Mouse (Mus musculus) hindbrain, embryonic 15.5 days (tissue): ENCODE data around the gene Eva1b. TPM values are rescaled to one million over a fixed set of nuclear protein-coding genes. Genes with fewer than 3 reads are reported as not detected.

ENCODE experiments used
- ATAC-seq: fragments of 200-750 bp; cut with Nextera tagmentation; 2 replicates; pipeline ENCODE4 v1.8.0; 2017; ENCODE audit warnings: low read depth, moderate number of reproducible peaks, moderate TSS enrichment; ENCODE audit not compliant: low FRiP score
- H3K27ac ChIP-seq: fragments of 300-500 bp; sonication (generic); replicated peaks from 2 replicates; pipeline ENCODE4 v1.5.1; 2015; ENCODE audit warnings: mild to moderate bottlenecking, inconsistent platforms
- H3K27me3 ChIP-seq: fragments of 300-500 bp; sonication (generic); 2 replicates; pipeline ENCODE4 v1.6.1; 2015; ENCODE audit warnings: control low read depth, inconsistent platforms
- H3K36me3 ChIP-seq: fragments of 300-500 bp; sonication (generic); 2 replicates; pipeline ENCODE4 v1.6.1; 2015; ENCODE audit warnings: control low read depth, inconsistent platforms
- H3K4me1 ChIP-seq: fragments of 300-500 bp; sonication (generic); replicated peaks from 2 replicates; pipeline ENCODE4 v1.6.1; 2015; ENCODE audit warnings: control low read depth, inconsistent platforms
- H3K4me2 ChIP-seq: fragments of 300-500 bp; sonication (generic); 2 replicates; pipeline ENCODE4 v1.6.1; 2015; ENCODE audit warnings: moderate library complexity, mild to moderate bottlenecking, inconsistent platforms
- H3K4me3 ChIP-seq: fragments of 300-500 bp; sonication (generic); 2 replicates; pipeline ENCODE4 v1.5.1; 2015; ENCODE audit warnings: mild to moderate bottlenecking, inconsistent platforms
- H3K9ac ChIP-seq: fragments of 300-500 bp; sonication (generic); 2 replicates; pipeline ENCODE4 v1.6.1; 2015; ENCODE audit warnings: inconsistent platforms
- H3K9me3 ChIP-seq: fragments of 300-500 bp; sonication (generic); 2 replicates; pipeline ENCODE4 v1.6.1; 2016; ENCODE audit warnings: control low read depth, inconsistent platforms
- WGBS: fragments of 180-500 bp; shearing (Covaris S2); methylation state at CpG from one replicate; pipeline ENCODE4 v1.1.7; 2015; 5-methylcytosine and 5-hydroxymethylcytosine counted together
- polyA plus RNA-seq: library from polyadenylated mRNA; unstranded; fragments of >200 nt; fragmentation: Nextera tagmentation; extraction: Ambion mirVana; gene quantifications from 2 replicates; pipeline ENCODE4 v1.2.1, GENCODE M21; 2015

The Eva1b gene
- polyA plus RNA-seq, 1 experiment from 2014 or later: 14.5 TPM

GRCm38 (mm10) chr4:126123309-126124040 lies 24.1 kb upstream of the Eva1b start:
- no peak overlapping the region for H3K4me3 ChIP-seq
- 0 out of 2 replicates have a peak, but pooled peaks have one; percentile 42 for ATAC-seq
- no peak overlapping the region for H3K4me2 ChIP-seq
- no peak overlapping the region for H3K9ac ChIP-seq
- no peaks in the 10 kb centered on the region; the same call in 1 of the 2 replicates for H3K9me3 ChIP-seq
- H3K27me3 ChIP-seq: no peaks in the 10 kb centered on the region
- peaks cover 42% of the 10 kb centered on the region for H3K36me3 ChIP-seq
- H3K27ac ChIP-seq: no peak overlapping the region
- H3K4me1 ChIP-seq: peaks cover 12% of the 10 kb centered on the region; the same call in 1 of the 2 replicates
- 84% methylated on average over 10 of the region's 10 CpGs for WGBS

- H3K4me1 ChIP-seq: peaks cover 23% of the 10 kb centered on the region
- H3K4me2 ChIP-seq: no peak overlapping the region
- 84% methylated on average over 11 of the region's 11 CpGs for WGBS
- H3K27me3 ChIP-seq: no peaks in the 10 kb centered on the region
- peak overlapping the region; percentile 58 for H3K27ac ChIP-seq
- H3K4me3 ChIP-seq: no peak overlapping the region
- no peak overlapping the region for H3K9ac ChIP-seq
- no peak for ATAC-seq
- H3K36me3 ChIP-seq: peaks cover 47% of the 10 kb centered on the region
- no peaks in the 10 kb centered on the region for H3K9me3 ChIP-seq
Observed at GRCm38 (mm10) chr4:126130502-126130901, 17.0 kb upstream of the Eva1b start.

DNA sequence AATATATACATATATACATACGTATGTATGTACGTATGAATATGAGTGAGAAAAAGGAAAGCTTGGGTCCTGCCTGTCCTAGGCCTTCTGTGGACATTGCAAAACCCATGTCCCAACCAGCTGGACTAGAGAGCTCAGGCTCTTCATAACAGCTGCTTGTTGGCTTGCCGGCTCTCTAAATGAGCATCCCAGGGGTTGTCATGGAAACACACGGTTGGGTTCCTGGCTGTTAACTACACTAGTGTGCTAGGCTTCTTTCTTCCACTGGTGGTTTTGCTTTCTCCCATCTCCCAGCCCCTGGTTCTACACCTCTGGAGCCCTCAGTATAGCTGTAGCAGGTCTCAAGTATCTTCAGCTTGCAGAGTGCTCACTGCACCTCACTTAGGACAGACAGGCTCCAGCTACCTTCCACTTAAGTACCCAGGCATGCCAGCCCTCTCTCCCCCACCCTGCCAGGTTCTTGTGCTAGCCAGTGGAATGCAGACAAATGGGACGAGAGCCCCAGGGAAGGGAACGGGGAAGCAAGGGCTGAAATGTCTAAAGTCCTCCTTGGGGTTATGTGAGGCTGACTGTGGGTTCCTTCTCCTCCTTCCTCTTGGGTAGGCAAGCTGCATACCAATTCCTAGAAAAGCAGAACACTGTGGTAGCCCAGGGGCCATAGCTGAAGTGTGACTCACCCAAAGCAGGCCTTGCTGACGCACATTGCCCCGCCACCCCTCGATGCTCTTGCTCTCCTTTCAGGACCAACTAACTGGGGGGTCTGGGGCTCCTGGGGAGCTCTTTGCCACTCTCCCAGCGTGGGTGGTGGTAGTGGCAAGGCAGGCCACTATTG lies 16.0 kb upstream of the Eva1b start:
- Histone ChIP-seq H3K27me3 (no peaks in the 10 kb centered on the region), H3K9me3 (no peaks in the 10 kb centered on the region), H3K4me2 (no peak overlapping the region), H3K9ac (no peak overlapping the region), H3K4me3 (no peak overlapping the region), H3K36me3 (peaks cover 48% of the 10 kb centered on the region), H3K4me1 (peaks cover 23% of the 10 kb centered on the region), H3K27ac (peak overlapping the region; percentile 74)
- WGBS: 54% methylated on average over 10 of the region's 10 CpGs
- ATAC-seq: peak; percentile 76

DNA sequence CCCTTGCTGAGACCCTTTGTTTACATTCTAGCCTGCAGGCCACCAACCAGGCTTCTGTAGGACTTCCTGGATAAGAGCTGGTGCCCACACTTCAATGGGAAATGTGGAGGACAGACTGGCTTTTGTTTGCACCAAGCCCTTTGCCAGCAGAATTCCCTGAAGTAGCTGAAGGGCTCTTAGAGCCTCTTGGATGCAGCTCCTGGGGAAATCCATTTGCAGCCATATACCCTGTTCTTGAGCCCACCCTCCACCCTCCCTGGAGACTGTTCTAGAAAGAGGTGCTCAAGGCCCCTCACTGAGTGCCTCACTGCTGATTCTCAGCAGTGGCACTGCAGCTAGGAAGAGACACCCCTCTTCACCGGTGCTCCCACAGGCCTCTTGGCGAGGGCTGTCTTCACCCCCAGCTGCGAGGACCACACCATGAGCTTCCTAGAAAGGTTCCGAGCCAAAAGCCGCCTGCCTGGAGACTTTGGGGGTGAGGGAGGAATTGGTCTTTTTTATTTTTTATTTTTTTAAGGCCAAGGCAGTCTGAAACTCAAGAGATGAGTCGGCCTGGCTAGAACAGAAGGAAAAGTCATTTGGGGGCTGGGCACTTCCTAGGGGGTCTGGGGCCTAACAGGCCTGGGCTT lies 14.8 kb upstream of the Eva1b start:
- 77% methylated on average over 6 of the region's 6 CpGs for WGBS
- H3K4me2 ChIP-seq: no peak overlapping the region
- no peak overlapping the region for H3K4me3 ChIP-seq
- peaks cover 23% of the 10 kb centered on the region for H3K4me1 ChIP-seq
- 0 out of 2 replicates have a peak overlapping the region, but pooled peaks have one; percentile 23 for H3K27ac ChIP-seq
- no peak for ATAC-seq
- peaks cover 49% of the 10 kb centered on the region for H3K36me3 ChIP-seq
- H3K9ac ChIP-seq: no peak overlapping the region
- H3K9me3 ChIP-seq: no peaks in the 10 kb centered on the region
- H3K27me3 ChIP-seq: no peaks in the 10 kb centered on the region

DNA sequence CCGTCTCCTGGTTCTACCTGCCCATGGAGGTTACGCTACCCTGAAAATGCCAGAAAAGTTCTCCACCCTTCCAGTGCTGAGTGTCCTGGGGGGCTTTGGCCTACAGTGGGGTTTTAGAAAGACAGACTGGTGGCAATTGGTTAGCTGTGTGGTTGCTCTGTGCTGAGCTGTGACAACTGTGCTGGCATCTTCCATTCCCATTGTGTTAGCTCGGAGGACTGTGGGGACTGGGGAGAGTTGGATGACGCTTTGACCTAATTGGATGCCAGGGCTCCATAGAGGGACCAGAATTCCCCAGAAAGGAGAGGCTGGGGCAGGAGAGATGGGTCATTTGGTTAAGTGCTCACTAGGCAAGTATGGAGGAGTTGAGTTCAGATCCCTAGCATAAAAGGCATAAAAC lies 13.3 kb upstream of the Eva1b start:
- Histone ChIP-seq H3K4me3 (no peak overlapping the region), H3K36me3 (peaks cover 48% of the 10 kb centered on the region), H3K27ac (no peak overlapping the region), H3K9me3 (no peaks in the 10 kb centered on the region), H3K4me1 (peaks cover 23% of the 10 kb centered on the region), H3K9ac (no peak overlapping the region), H3K4me2 (no peak overlapping the region), H3K27me3 (no peaks in the 10 kb centered on the region)
- ATAC-seq: no peak
- WGBS: 91% methylated on average over 4 of the region's 4 CpGs

GRCm38 (mm10) chr4:126134639-126135038 lies 12.9 kb upstream of the Eva1b start:
- Histone ChIP-seq H3K4me3 (no peak overlapping the region), H3K27me3 (no peaks in the 10 kb centered on the region), H3K36me3 (peaks cover 48% of the 10 kb centered on the region), H3K9me3 (no peaks in the 10 kb centered on the region), H3K4me2 (no peak overlapping the region), H3K9ac (no peak overlapping the region), H3K27ac (no peak overlapping the region), H3K4me1 (peaks cover 23% of the 10 kb centered on the region)
- ATAC-seq: no peak
- 74% methylated on average over 4 of the region's 4 CpGs for WGBS

DNA sequence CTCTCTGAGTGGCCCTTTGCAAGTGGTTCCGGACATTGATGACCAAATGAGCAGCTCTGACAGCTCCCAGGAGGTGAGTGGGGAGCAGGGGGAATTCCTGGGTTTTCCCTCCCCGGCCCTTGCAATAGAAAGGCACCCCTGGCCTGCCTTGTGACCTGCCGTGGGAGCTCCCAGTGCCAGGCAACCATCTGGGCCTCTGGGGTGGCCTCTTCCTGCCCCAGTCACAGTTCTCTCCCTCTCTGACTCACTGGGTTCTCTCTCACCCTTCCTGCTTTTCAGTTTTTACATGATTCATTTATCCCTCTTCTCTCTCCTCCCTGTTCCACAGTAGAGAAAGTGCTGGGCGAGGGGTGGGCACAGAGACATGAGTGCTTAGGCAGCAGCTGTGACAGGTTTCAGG lies 9.8 kb upstream of the Eva1b start:
- H3K4me2 ChIP-seq: no peak overlapping the region
- no peaks in the 10 kb centered on the region for H3K27me3 ChIP-seq
- H3K36me3 ChIP-seq: peaks cover 52% of the 10 kb centered on the region
- no peak overlapping the region for H3K27ac ChIP-seq
- no peak for ATAC-seq
- H3K4me3 ChIP-seq: no peak overlapping the region
- H3K4me1 ChIP-seq: peaks cover under 1% of the 10 kb centered on the region; the same call in 1 of the 2 replicates
- H3K9me3 ChIP-seq: no peaks in the 10 kb centered on the region
- WGBS: 83% methylated on average over 4 of the region's 4 CpGs
- no peak overlapping the region for H3K9ac ChIP-seq

DNA sequence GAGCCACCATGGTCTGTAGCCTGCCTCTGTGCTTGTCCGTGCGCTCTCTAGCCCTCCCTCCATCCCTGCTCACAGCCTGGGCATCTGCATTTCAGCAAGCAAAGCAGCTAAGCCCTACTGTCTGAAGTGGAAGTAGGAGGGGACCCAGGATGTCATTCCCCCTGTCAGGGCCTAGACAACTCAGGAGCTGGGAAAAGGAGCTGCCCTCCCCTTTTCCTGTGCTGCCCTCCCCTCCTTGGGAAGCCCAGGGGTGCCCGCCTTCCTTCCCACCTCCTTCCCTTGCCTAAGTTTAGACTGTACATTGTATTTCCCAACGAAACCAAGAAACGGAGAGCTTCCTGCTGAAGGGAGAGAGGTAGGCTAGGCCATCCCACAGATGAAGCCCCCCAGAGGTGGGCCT lies 6.5 kb upstream of the Eva1b start:
- WGBS: 72% methylated on average over 5 of the region's 5 CpGs
- Histone ChIP-seq H3K4me2 (no peak overlapping the region), H3K36me3 (peaks cover 37% of the 10 kb centered on the region), H3K4me1 (no peaks in the 10 kb centered on the region), H3K27ac (no peak overlapping the region), H3K9me3 (no peaks in the 10 kb centered on the region), H3K27me3 (no peaks in the 10 kb centered on the region), H3K4me3 (no peak overlapping the region), H3K9ac (no peak overlapping the region)
- no peak for ATAC-seq

DNA sequence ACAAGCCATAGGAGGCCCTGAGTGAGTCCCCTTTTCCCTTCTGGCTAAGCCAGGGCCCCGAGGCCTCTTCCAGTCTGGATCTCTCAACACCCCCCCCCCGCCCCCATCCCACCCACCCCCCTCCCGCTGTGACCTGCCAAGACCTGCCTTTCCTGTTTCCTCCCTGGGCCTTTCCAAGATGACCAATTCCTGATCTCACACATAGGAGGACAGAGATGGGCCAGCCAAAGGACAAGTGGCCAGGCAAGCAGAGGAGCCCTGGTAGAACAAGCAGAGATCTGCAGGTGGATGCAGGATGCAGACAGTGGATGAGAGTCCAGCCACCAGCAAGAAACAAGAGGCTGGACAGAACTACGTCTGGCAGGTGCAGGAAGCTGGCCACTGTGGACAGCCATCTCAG lies 2.1 kb upstream of the Eva1b start:
- ATAC-seq: no peak
- 62% methylated on average over 4 of the region's 4 CpGs for WGBS

GRCm38 (mm10) chr4:126146974-126147532 lies 491 bp upstream of the Eva1b start:
- ATAC-seq: no peak
- whole genome bisulfite sequencing: 51% methylated on average over 9 of the region's 9 CpGs
- no peaks in the 10 kb centered on the region for H3K9me3 ChIP-seq
- peaks cover 34% of the 10 kb centered on the region for H3K27me3 ChIP-seq
- H3K4me3 ChIP-seq: no peak overlapping the region
- H3K27ac ChIP-seq: peak overlapping the region; percentile 40; the same call in 1 of the 2 replicates
- H3K4me1 ChIP-seq: peaks cover 22% of the 10 kb centered on the region
- peak overlapping the region; percentile 57; the same call in 1 of the 2 replicates for H3K4me2 ChIP-seq
- no peak overlapping the region for H3K9ac ChIP-seq
- H3K36me3 ChIP-seq: no peaks in the 10 kb centered on the region

More for the DNA sequence above, 2.1 kb upstream of the Eva1b start:
- H3K36me3 ChIP-seq: no peaks in the 10 kb centered on the region
- H3K9ac ChIP-seq: no peak overlapping the region
- H3K4me2 ChIP-seq: no peak overlapping the region
- H3K4me3 ChIP-seq: no peak overlapping the region
- peaks cover 22% of the 10 kb centered on the region for H3K4me1 ChIP-seq
- peaks cover 30% of the 10 kb centered on the region for H3K27me3 ChIP-seq
- no peak overlapping the region for H3K27ac ChIP-seq
- no peaks in the 10 kb centered on the region for H3K9me3 ChIP-seq

DNA sequence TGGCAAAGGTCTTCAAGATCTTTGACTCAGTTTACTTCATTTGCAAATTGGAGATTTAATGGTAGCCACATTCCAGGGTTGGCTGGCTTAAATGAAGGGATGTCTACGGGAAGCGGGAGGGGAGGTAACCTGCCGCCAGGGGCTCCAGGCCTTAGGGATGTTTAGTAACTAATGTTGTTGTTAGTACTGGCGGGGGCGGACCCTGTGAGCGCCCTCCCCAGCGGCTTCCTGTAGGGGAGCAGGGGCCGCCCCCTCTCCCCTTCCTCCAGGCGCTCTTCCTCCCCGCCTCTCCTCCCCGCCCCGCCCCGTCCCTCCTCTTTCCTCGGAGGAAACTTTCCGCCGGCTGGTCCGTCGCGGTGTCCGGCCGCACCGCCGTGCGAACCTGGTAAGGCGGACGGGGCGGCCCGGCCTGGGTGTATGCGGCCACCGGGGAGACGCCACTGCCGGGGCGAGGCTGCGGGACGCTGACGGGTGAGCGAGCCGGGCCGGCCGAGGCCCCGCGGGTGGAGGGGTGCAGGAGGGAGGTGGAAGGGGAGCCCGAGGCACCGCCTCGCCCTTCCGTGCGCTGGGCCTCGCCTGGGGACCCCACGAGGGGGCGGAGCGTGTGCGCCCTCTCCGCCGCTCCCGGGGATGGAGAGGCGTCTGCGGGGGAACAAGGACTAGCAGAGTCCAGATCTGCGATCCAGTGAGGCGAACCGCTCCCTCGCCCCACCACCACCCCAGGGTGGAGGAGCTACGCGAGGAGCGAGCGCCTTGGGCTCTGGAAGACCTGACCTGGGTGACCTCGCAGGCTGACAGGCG lies 817 bp downstream of the Eva1b start:
- peak; percentile 28; the same call in 1 of the 2 replicates for ATAC-seq
- H3K27ac ChIP-seq: peak overlapping the region; percentile 40; the same call in 1 of the 2 replicates
- peaks cover 22% of the 10 kb centered on the region for H3K4me1 ChIP-seq
- H3K9ac ChIP-seq: peak overlapping the region; percentile 36
- WGBS: 1% methylated on average over 60 of the region's 67 CpGs
- peaks cover 34% of the 10 kb centered on the region for H3K27me3 ChIP-seq
- peak overlapping the region; percentile 40 for H3K4me3 ChIP-seq
- peak overlapping the region; percentile 57 for H3K4me2 ChIP-seq
- H3K36me3 ChIP-seq: no peaks in the 10 kb centered on the region
- no peaks in the 10 kb centered on the region for H3K9me3 ChIP-seq
